Mouse (Mus musculus): Measurements from ENCODE around the gene Chid1.

Gene Chid1

DNA sequence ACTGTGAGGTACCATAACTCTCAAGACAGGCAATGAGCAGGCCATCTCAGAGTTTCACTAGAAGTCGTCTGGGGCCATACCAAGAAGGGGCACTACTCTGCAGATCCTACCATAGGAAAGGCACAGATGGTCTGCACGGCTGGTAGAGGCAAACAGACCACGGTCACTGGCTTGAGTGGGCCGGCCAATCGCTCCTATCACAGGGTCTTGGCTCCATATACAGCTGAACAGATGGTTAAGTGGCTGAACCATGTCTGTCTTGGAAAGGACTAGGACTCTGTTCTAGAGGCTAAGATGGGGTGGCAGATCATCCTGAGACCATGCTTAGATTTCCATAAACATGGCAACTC, 37.1 kb downstream of the Chid1 start:
- DNase-seq (ENCODE audit: low spot score in 2 of 2), result no peak

DNA sequence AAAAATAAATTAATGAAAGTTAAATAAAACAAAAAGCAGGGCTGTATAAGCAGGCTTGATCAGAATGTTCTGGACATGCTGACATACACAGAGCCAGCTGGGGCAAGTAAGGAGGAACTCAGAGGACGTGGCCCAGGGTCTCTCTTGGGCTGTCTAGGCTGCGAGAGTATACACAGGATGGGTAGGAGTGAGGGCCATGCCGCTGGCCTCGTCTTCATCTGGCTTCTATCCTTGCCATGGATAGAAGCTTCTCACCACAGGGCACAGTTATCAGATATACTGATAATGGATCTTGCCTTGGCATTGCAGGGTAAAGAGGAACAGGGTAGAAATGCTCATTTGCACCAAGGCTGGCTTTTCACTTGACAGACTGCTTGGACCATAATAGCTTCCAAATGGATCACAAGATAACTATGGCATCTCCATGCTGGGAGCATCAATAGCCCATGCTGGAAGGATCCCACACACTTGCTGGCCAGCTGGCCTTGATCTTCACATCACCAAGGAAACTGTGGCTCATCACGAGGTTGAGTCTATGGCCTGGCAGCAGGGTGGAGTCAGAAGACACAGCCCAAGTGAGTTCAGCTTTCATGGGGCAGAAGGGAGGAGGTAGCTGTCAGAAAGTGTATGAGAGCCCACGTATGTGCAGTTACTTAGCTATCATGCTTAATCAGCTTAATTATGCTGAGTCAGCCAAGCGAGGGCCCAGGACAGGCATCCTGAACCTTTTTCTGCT, 37.7 kb downstream of the Chid1 start:
- DNase-seq (ENCODE audit: low spot score in 2 of 2), result no peak

DNA sequence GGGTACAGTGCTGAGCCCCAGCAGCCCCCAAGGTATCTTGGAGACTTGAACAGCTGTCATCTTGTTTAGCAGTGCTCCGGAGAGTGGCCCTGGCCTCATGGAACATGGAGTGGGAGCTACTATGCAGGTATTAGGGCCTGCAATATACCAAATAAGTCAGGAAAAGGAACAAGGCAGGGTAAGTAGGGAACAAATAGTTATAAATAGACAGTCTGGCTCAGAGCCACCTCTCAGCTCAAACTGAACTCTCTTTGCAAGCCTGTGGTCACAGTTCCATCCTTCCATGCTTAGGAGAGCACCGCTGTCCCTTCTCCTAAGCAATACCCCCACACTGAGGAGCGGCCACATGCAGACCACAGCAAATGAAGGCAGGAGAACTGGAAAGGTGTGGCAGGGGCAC, 42.1 kb downstream of the Chid1 start:
- no peak for DNase-seq (ENCODE audit: low spot score in 2 of 2)

DNA sequence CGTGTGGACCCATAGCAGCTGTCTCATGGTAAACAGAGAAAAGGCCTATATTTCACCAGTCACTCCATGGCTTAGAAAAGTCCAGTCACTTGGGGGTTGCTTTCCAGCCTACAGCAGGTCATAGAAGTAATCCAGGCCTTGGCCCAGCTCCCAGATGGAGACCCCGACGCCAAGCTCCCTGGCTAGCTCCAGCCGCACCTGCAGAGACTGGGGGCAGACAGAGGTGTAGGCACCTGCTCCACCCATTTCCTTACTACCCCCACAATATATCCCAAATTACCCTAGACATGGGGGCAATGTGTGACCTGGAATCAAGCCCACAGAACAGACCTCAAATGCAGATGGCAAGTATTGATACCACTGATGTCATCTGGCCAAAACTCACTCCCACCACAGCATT, 43.7 kb downstream of the Chid1 start:
- no peak for DNase-seq (ENCODE audit: low spot score in 2 of 2)

DNA sequence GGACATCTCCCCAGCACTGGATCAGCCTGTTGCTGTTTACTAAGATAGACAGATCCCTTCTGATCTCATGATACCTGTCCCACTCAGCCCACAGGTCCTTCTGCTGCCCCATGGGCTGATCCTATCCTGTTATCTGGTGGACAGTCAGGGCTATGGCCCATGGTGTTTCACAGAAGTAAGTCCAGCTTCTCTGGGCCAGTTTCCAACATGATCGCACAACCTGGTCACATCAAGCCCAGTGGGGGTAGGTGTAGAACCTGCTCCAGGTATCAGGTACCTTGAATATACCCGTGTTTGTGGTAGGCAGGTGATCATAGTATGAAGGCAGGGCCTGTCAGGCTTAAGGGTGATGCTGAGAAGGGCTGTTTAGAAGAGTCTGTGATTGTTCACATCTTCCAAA, 44.3 kb downstream of the Chid1 start:
- DNase-seq (ENCODE audit: low spot score in 2 of 2), result no peak

DNA sequence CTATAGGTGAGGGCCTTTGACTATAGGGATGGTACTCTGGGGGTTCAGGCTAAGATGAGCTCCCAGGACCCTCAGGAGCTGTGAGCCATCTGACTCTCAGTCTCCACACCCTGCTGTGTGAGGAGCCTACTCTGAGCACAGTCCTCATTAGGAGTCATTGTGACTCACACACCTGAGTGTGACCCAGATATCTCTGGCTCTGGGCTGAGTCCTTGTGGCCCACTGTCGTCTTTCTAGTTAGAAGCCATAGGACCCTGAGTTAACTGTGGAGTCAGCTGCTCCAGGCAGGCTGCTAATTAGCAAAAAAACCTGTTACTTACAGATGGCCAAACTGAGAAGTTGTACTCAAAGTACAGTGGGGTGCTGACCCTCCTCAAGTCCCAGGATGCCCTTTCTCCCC, 45.9 kb downstream of the Chid1 start:
- no peak for DNase-seq (ENCODE audit: low spot score in 2 of 2)

DNA sequence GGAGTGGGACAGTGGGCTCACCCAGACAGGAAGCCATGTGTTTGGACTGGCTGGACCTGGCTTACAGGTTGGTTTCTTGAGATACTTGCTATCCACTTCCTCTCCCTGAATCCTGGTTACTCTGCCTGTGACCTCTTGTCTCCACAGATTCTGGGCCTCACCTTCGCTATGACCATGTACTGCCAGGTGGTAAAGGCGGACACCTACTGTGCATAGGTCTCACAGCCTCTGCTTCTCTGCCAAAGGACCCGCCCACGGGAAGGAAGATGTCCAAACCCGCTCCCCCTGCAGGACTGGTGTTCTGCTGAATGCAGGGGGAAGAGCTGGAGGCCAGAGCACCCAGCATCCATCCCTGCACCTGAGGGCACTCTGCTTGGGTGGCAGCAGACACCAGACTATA, 46.9 kb downstream of the Chid1 start:
- DNase-seq (ENCODE audit: low spot score in 2 of 2), result no peak

DNA sequence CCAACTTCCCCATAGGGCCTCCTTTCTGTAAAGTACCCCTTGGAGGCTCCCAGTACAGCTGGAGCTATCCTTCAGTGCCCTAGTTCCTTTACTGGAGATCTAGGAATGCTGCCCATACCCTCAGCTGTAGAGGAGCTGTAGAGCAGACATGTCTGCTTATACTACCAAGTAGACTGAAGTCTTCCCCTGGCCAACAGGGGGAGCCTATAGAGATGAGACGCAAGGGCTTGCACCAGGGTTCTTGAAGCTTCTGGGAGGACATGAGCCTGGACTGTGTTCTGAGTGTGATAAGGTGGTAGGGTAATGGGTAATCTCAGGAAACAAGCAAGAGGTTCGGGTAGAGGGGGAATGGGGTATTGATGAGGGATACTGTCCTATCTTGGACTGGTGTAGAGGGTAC, 48.5 kb downstream of the Chid1 start:
- no peak for DNase-seq (ENCODE audit: low spot score in 2 of 2)

DNA sequence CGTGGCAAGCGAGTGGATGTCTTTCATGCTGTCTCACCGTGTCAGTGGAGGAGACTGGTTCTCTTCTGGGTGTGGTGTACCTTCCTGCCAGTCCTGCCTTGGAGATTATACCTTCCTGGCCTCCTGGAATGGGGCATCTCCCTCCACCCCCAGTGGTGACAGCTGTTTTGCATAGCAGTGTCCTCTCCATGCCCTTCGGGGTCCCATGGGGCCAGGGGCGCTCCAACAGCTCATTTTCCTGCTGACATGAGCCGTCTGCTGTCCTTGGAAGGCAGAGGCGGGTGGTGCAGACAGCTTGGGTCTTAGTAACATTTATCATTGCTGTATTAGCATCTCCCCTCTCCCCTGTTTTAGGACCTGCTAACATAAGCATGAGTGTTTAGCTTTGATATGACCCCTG, 52.5 kb downstream of the Chid1 start:
- no peak for DNase-seq (ENCODE audit: low spot score in 2 of 2)

DNA sequence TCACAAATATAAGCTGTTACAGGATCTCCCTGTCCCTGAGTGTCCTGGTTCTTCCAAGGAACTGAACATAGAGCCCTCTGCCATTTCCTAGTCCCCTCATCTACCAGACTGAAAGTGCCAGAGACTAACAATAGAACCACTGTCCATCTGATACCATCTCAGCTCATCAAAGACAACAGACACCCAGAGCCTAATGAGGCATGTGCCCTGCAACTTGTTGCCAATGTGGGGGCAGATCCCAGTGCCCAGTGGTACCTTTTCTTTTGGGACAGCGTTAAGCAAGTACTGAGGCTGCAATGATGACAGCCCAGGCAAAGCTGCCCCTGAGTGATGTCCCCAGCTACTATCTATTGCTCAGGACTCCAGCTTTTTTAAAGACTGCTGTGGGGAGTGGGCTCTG, 53.4 kb downstream of the Chid1 start:
- DNase-seq (ENCODE audit: low spot score in 2 of 2), result no peak

DNA sequence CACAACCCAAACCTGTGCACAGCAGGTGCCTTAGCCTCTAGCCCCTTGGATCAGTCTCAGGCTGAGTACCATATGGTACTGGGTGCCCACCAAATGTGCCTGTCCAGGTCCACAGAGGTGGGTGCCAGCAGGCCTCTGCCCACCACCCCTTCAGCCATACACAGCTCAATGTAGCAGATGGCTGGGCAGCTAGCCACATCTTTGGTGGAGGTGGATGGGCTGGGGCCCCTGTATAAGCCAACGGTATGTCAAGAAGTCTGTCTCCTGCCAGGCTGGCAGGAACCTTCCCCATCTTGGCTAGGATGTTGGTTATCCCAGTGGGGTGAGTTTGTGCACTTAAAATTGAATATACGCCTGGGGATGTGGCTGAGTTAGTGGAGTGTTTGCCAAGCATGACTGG, 54.1 kb downstream of the Chid1 start:
- DNase-seq (ENCODE audit: low spot score in 2 of 2), result no peak

DNA sequence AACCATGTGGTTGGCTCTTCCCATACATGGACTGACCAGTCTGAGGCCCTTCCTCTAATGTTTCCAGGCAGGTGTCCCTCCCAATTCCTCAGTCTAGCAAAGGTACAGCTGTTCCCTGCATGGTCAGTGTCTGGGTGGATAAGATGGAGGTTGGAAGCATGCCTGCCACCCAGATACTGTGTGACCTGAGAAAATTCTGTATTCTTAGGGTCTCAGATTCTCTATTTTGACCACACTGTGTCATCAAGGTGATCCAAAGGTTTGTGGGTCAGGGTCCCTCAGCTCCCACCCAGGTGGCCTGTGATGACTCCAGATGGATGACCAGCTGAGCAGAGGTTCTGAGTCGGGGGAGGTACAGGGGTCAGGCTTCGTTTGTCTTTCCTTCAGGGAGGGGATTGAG, 54.5 kb downstream of the Chid1 start:
- DNase-seq (ENCODE audit: low spot score in 2 of 2), result no peak

DNA sequence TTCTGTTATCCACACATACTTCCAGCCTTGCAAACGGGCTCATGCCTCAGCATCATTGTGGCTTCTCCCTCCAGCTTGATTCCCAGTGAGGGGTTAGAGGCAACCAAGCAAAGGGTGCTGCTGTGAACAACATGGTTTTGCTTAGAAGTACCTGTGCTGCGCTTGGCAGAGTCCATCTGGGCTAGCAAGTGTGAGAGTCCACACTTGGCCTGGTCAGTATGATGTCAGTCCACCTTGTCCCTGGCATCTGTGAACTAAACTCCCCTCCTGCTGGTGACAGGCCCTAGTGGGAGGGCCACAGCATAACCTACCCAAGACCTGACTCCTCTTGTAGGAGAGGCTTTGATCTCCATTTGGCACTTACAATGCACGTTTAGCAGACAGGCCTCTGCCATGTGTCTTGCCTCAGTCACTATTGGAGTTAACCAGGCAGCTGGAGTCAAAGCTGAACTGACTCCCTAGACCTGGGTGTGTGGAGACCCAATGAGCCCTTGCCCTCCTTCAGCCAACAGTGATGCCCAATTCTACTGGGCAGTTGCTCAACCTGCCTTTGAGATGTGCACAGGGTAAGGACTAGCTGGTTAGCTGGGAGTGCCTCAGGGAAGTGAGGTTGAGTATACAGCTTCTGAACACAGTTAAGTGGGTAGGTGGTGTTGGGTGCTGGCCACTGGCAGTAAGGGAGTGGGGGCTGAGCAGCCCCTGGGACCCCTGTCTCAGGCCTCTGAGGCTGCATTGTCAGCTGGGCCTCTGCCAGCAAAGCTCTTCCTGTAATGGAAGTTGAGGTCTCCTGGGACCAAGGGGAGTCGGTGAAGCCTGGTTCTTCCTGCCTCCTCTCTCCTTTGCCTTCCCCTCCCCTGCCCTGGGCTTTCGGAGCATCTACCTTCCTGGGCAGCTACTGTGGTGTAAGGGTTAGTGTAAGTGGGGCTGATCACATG, 55.2 kb downstream of the Chid1 start:
- no peak for DNase-seq (ENCODE audit: low spot score in 2 of 2)

DNA sequence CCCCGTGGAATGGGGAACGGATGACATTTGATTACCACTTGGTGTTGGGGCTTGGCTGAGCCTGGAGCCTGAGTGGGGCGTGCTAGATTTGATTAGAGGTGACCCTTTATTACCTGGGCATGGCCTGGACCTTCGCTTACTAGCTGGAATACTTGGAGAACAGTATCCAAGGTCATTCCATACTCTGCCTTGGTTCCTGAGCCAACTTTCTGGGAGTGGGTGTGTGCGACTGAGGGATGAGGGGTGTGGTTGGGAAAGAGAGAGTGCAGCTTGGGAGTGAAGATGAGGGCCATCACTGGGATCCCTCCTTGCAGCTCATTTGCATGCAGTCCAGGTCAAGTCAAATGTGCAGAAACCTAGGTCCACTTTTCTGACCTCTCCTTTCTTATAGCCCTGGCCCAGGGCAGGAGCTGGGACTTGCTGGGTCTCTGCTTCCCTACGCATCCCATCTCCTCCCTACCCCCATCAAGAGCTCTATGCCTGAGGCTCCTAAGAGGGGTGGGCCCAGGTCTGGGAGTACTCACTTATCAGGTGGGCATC, 56.5 kb downstream of the Chid1 start:
- DNase-seq (ENCODE audit: low spot score in 2 of 2), result no peak

DNA sequence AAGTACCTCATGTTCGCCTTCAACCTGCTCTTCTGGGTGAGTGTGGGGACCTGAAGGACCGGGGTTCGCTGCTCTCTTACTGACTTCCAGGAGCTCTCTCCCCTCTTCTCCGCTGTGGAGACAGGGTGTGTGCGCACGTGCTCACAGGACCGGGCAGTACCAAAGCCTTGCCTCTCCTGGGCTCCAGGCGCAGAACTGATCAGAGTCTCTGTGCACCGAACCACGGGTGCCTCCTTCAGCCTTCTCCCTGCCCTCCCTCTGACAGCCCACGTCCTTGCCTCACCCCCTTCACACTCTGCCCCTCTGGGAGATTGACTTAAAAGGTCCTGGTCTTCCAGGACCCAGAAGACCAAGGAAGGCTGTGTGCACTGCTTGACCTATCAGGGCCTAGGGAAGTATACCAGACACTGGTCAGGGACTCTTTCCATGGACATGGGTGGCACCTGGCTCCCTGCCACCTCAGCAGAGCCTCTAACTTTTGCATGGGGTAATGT, 57.1 kb downstream of the Chid1 start:
- no peak for DNase-seq (ENCODE audit: low spot score in 2 of 2)

DNA sequence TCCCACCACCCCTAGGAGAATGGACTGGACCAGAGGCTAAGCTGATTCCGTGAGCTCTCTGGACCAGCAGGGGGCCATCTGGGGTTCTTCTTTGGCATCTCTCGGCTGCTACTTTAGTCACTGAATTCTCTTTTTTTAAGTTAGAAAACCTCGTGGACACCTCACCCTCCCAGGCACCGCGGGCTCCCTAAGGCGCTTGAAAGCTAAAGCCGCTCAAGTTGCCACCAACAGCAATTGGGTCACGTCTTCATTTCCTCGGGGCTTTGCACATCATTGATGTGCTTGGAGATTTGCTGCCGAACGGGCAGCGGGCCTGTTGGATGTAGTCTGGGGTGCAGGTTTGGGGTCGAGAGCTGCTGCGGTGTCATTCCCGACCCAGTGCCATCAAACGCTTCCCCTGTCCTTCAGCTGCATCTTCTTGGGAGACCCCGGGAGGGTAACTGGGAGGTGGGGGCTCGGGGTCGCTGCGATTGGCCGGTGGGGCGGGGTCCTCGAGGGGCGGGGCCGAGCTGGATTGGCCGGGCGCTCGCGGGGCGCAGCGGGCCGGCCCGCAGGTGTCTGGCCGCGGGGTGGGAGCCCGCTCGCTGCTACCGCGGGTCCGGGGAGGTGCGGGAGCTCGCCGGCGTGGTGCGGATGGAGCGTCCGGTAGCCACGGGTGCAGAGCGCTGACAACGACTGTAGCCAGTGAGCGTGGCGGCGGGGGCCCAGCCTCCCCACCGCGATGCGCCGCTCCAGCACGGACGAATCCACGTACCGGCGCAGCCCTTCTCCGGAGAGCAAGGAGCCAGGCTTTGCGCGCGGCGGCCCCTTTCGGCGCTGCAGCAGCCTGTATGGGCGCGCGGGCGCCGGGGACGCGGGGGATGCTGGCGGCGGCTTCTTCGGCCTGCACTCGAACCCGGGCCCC, 57.9 kb downstream of the Chid1 start:
- DNase-seq (ENCODE audit: low spot score in 2 of 2), result peak; percentile 51 to 58

DNA sequence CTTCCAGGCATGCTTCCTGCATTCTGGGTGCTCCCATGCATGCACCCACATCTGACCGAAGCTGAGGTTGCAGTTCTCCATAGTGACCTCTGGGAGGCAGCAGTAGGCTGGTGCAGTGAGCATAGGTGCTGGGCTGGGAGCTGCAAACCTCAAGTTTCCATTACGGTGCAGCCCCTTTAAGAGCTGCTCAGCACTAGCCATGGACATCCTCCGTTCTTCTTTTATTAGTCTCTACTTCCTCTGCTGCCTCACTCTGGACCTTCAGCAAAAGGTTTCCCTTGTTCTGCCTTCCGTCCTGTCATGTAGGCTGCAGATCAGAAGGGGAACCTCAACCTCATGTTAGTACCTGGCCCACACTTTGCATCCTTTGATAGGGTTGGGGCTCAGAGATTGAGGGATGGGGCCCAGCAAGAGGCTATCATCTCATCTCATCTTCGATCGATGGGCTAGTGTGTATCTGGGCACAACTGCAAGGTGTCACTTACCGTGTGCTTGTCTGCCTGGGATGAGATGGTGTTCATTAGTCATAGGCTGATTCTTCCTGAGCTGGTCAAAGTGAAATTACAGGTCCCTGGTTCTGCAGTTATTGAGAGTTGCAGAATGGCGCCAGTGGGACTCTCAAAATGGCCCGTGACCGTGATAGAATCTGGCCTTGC, 58.7 kb downstream of the Chid1 start:
- DNase-seq (ENCODE audit: low spot score in 2 of 2), result peak; percentile 69 to 75

DNA sequence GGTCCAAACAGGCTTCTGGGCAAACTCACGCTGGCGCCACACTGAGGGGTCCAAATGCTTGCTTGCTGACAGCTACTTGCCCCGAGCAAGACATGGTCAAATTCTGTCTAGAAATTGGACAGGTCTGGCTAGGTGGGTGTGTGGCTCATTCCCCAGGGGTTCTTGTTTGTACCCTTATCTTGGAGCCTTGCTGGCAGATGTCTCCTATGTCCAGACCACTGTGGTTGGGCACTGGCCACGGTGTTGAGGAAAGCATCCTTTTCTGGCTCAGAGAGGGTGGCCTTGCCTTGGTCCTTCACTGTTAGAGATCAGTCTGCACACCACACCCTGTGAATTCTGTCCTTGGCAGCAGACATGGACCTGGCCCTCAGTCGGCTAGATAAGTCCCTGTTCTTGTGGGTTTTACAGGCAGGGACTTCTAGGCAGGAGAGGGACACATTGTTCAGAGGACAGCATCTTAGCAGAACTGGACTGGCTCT, 61.3 kb downstream of the Chid1 start:
- no peak for DNase-seq (ENCODE audit: low spot score in 2 of 2)

DNA sequence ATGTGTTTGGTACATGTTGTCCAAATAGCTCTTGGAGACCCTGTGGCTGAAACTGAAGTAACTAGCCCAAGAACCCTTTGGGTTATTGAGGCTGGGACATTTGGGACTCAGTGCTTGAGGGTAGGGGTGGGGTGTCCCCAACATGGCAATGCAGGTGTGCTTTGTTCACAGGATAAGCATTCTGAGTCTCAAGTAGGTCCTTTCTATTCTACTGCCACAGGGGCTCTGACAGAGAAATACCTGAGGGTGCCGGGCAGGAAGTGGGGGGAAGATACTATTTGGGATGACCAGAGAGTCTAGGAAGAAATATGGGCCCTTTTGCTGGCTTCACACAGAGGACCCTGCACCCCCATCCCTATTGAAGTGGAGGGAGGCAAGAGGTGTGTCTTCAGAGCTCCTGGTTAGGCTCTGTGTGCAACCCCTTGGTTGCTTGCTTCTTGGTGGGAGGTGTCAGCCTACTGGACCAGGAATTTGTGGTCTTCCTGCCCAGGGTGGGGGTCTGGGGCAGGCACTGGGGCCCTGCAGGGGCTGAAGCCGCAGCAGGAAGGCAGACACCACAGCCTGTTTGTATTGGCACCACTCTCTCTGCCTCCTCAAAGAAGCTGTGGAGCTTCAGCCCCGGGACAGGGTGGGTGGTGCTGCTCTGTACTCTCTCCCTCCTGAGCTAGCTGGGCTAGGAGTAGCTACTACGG, 61.9 kb downstream of the Chid1 start:
- DNase-seq (ENCODE audit: low spot score in 2 of 2), result no peak

DNA sequence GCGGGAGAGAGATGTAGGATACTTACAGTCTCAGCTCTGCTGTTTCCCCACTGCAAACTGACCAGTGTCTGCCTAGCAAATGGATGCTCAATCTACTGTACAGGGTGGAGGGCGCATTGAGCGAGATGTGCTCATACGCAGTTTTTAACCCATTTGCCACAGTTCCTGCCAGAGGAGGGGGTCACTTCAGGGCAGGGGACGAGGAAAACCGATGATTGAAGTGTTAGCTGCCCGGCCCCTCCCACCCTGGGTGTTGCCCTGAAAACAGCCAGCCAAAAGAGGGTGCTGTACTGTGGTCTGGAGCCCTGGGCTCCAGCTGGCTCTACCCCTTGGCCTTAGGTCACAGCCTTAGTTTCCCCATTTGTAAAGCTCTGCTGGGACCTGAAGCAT, 62.7 kb downstream of the Chid1 start:
- DNase-seq (ENCODE audit: low spot score in 2 of 2), result no peak
